Mouse (Mus musculus): ENCODE measurements around the gene Tbl3. TPM values are rescaled to one million over a fixed set of nuclear protein-coding genes. Genes with fewer than 3 reads are reported as not detected.

Gene Tbl3
- polyA plus RNA-seq, 1 experiment from 2014 or later: 120 TPM

- peaks cover 1% of the 10 kb centered on the region; the same call in 1 of the 2 replicates for H3K4me1 ChIP-seq (ENCODE audit: control insufficient read depth, insufficient read depth, low read length)
- no peak overlapping the region for H3K4me2 ChIP-seq (ENCODE audit: low read depth, severe bottlenecking)
- H3K27me3 ChIP-seq (ENCODE audit: control insufficient read depth, insufficient read depth, low read length): no peaks in the 10 kb centered on the region
- H3K4me3 ChIP-seq (ENCODE audit: low read depth, low read length): no peak overlapping the region
- no peak overlapping the region for H3K27ac ChIP-seq (replicated peaks; ENCODE audit: low read depth, low read length)
- 97% methylated on average over 15 of the region's 15 CpGs for WGBS
- peaks cover 8% of the 10 kb centered on the region; the same call in 1 of the 2 replicates for H3K36me3 ChIP-seq (ENCODE audit: control insufficient read depth, insufficient read depth, low read length)
- ATAC-seq (ENCODE audit: insufficient number of reproducible peaks, low FRiP score, low TSS enrichment, low read depth) (no peak), DNase-seq (ENCODE audit: low spot score) (no peak)
- H3K9me3 ChIP-seq (ENCODE audit: control insufficient read depth, low read length): no peaks in the 10 kb centered on the region
- H3K9ac ChIP-seq (ENCODE audit: low read length): no peak overlapping the region
These were observed 8.8 kb upstream of the Tbl3 start for GRCm38 (mm10) chr17:24716166-24716682.

- ATAC-seq (ENCODE audit: insufficient number of reproducible peaks, low FRiP score, low TSS enrichment, low read depth) (no peak), DNase-seq (ENCODE audit: low spot score) (no peak)
- Histone ChIP-seq H3K4me2 (ENCODE audit: low read depth, severe bottlenecking) (no peak overlapping the region), H3K4me3 (ENCODE audit: low read depth, low read length) (no peak overlapping the region), H3K9me3 (ENCODE audit: control insufficient read depth, low read length) (no peaks in the 10 kb centered on the region), H3K27me3 (ENCODE audit: control insufficient read depth, insufficient read depth, low read length) (no peaks in the 10 kb centered on the region), H3K4me1 (ENCODE audit: control insufficient read depth, insufficient read depth, low read length) (no peaks in the 10 kb centered on the region), H3K27ac (replicated peaks; ENCODE audit: low read depth, low read length) (no peak overlapping the region), H3K9ac (ENCODE audit: low read length) (no peak overlapping the region), H3K36me3 (ENCODE audit: control insufficient read depth, insufficient read depth, low read length) (peaks cover 8% of the 10 kb centered on the region; the same call in 1 of the 2 replicates)
- 61% methylated on average over 6 of the region's 6 CpGs for WGBS
These were observed 8.1 kb upstream of the Tbl3 start for GRCm38 (mm10) chr17:24715556-24715955.

GRCm38 (mm10) chr17:24708646-24709045 lies 1.2 kb upstream of the Tbl3 start:
- Histone ChIP-seq H3K4me2 (ENCODE audit: low read depth, severe bottlenecking) (no peak overlapping the region), H3K9me3 (ENCODE audit: control insufficient read depth, low read length) (no peaks in the 10 kb centered on the region), H3K27me3 (ENCODE audit: control insufficient read depth, insufficient read depth, low read length) (no peaks in the 10 kb centered on the region), H3K4me3 (ENCODE audit: low read depth, low read length) (no peak overlapping the region), H3K27ac (replicated peaks; ENCODE audit: low read depth, low read length) (no peak overlapping the region), H3K4me1 (ENCODE audit: control insufficient read depth, insufficient read depth, low read length) (peaks cover 10% of the 10 kb centered on the region), H3K36me3 (ENCODE audit: control insufficient read depth, insufficient read depth, low read length) (peaks cover 15% of the 10 kb centered on the region), H3K9ac (ENCODE audit: low read length) (no peak overlapping the region)
- ATAC-seq (ENCODE audit: insufficient number of reproducible peaks, low FRiP score, low TSS enrichment, low read depth) (no peak), DNase-seq (ENCODE audit: low spot score) (no peak)
- 31% methylated on average over 2 of the region's 2 CpGs for WGBS

- 6% methylated on average over 24 of the region's 24 CpGs for WGBS
- no peak for ATAC-seq (ENCODE audit: insufficient number of reproducible peaks, low FRiP score, low TSS enrichment, low read depth)
These were observed 453 bp upstream of the Tbl3 start for GRCm38 (mm10) chr17:24707801-24708425.

GRCm38 (mm10) chr17:24705821-24706220 lies 1.6 kb downstream of the Tbl3 start:
- Histone ChIP-seq H3K27me3 (ENCODE audit: control insufficient read depth, insufficient read depth, low read length) (no peaks in the 10 kb centered on the region), H3K36me3 (ENCODE audit: control insufficient read depth, insufficient read depth, low read length) (peaks cover 32% of the 10 kb centered on the region), H3K27ac (replicated peaks; ENCODE audit: low read depth, low read length) (no peak overlapping the region), H3K9me3 (ENCODE audit: control insufficient read depth, low read length) (no peaks in the 10 kb centered on the region), H3K4me1 (ENCODE audit: control insufficient read depth, insufficient read depth, low read length) (peaks cover 10% of the 10 kb centered on the region), H3K9ac (ENCODE audit: low read length) (no peak overlapping the region), H3K4me2 (ENCODE audit: low read depth, severe bottlenecking) (peak overlapping the region; percentile 80; the same call in 1 of the 2 replicates), H3K4me3 (ENCODE audit: low read depth, low read length) (no peak overlapping the region; the same call in 1 of the 2 replicates)
- ATAC-seq (ENCODE audit: insufficient number of reproducible peaks, low FRiP score, low TSS enrichment, low read depth): no peak
- 91% methylated on average over 3 of the region's 3 CpGs for WGBS
- no peak for DNase-seq (ENCODE audit: low spot score)

More at GRCm38 (mm10) chr17:24707801-24708425, 453 bp upstream of the Tbl3 start:
- Histone ChIP-seq H3K9me3 (ENCODE audit: control insufficient read depth, low read length) (no peaks in the 10 kb centered on the region), H3K4me1 (ENCODE audit: control insufficient read depth, insufficient read depth, low read length) (peaks cover 10% of the 10 kb centered on the region), H3K27ac (replicated peaks; ENCODE audit: low read depth, low read length) (no peak overlapping the region; the same call in 1 of the 2 replicates), H3K4me3 (ENCODE audit: low read depth, low read length) (peak overlapping the region; percentile 81), H3K27me3 (ENCODE audit: control insufficient read depth, insufficient read depth, low read length) (no peaks in the 10 kb centered on the region), H3K36me3 (ENCODE audit: control insufficient read depth, insufficient read depth, low read length) (peaks cover 17% of the 10 kb centered on the region), H3K4me2 (ENCODE audit: low read depth, severe bottlenecking) (peak overlapping the region; percentile 80), H3K9ac (ENCODE audit: low read length) (peak overlapping the region; percentile 76)
- DNase-seq (ENCODE audit: low spot score): no peak

GRCm38 (mm10) chr17:24701251-24701650 lies 6.2 kb downstream of the Tbl3 start:
- H3K9ac ChIP-seq (ENCODE audit: low read length): no peak overlapping the region
- DNase-seq (ENCODE audit: low spot score): no peak
- H3K27me3 ChIP-seq (ENCODE audit: control insufficient read depth, insufficient read depth, low read length): no peaks in the 10 kb centered on the region
- no peak overlapping the region for H3K27ac ChIP-seq (replicated peaks; ENCODE audit: low read depth, low read length)
- 94% methylated on average over 9 of the region's 9 CpGs for WGBS
- peaks cover 6% of the 10 kb centered on the region; the same call in 1 of the 2 replicates for H3K4me1 ChIP-seq (ENCODE audit: control insufficient read depth, insufficient read depth, low read length)
- H3K36me3 ChIP-seq (ENCODE audit: control insufficient read depth, insufficient read depth, low read length): peaks cover 39% of the 10 kb centered on the region
- H3K4me2 ChIP-seq (ENCODE audit: low read depth, severe bottlenecking): no peak overlapping the region
- no peak for ATAC-seq (ENCODE audit: insufficient number of reproducible peaks, low FRiP score, low TSS enrichment, low read depth)
- no peaks in the 10 kb centered on the region for H3K9me3 ChIP-seq (ENCODE audit: control insufficient read depth, low read length)
- H3K4me3 ChIP-seq (ENCODE audit: low read depth, low read length): no peak overlapping the region

GRCm38 (mm10) chr17:24699473-24699872 lies 8.0 kb downstream of the Tbl3 start:
- ATAC-seq (ENCODE audit: insufficient number of reproducible peaks, low FRiP score, low TSS enrichment, low read depth): no peak

GRCm38 (mm10) chr17:24698715-24699114 lies 8.7 kb downstream of the Tbl3 start:
- Histone ChIP-seq H3K4me3 (ENCODE audit: low read depth, low read length) (no peak overlapping the region), H3K27me3 (ENCODE audit: control insufficient read depth, insufficient read depth, low read length) (no peaks in the 10 kb centered on the region), H3K9me3 (ENCODE audit: control insufficient read depth, low read length) (no peaks in the 10 kb centered on the region), H3K36me3 (ENCODE audit: control insufficient read depth, insufficient read depth, low read length) (peaks cover 24% of the 10 kb centered on the region), H3K4me2 (ENCODE audit: low read depth, severe bottlenecking) (no peak overlapping the region), H3K27ac (replicated peaks; ENCODE audit: low read depth, low read length) (no peak overlapping the region), H3K9ac (ENCODE audit: low read length) (no peak overlapping the region), H3K4me1 (ENCODE audit: control insufficient read depth, insufficient read depth, low read length) (peaks cover 9% of the 10 kb centered on the region; the same call in 1 of the 2 replicates)
- WGBS: 74% methylated on average over 9 of the region's 9 CpGs
- ATAC-seq (ENCODE audit: insufficient number of reproducible peaks, low FRiP score, low TSS enrichment, low read depth) (no peak), DNase-seq (ENCODE audit: low spot score) (no peak)

More at GRCm38 (mm10) chr17:24699473-24699872, 8.0 kb downstream of the Tbl3 start:
- DNase-seq (ENCODE audit: low spot score): no peak
- Histone ChIP-seq H3K9ac (ENCODE audit: low read length) (no peak overlapping the region), H3K4me3 (ENCODE audit: low read depth, low read length) (no peak overlapping the region), H3K9me3 (ENCODE audit: control insufficient read depth, low read length) (no peaks in the 10 kb centered on the region), H3K36me3 (ENCODE audit: control insufficient read depth, insufficient read depth, low read length) (peaks cover 32% of the 10 kb centered on the region), H3K27ac (replicated peaks; ENCODE audit: low read depth, low read length) (no peak overlapping the region), H3K4me2 (ENCODE audit: low read depth, severe bottlenecking) (no peak overlapping the region), H3K27me3 (ENCODE audit: control insufficient read depth, insufficient read depth, low read length) (no peaks in the 10 kb centered on the region), H3K4me1 (ENCODE audit: control insufficient read depth, insufficient read depth, low read length) (peaks cover 9% of the 10 kb centered on the region; the same call in 1 of the 2 replicates)
- 82% methylated on average over 2 of the region's 2 CpGs for WGBS
